Mouse (Mus musculus) 3134 (cell line): ENCODE measurements around the gene Cds2.
"Not testable (repeated sequence)": the region's sequence is repeated elsewhere in the genome, so short reads cannot be mapped to it uniquely, and the experiment has no call there.

Source experiments
- DNase-seq: peaks from one replicate; pipeline ENCODE4 v3.0.0-alpha.2; 2011; ENCODE audit warnings: low spot score; ENCODE audit not compliant: insufficient read length; ENCODE audit errors: extremely low read depth

Gene Cds2

GRCm38 (mm10) chr2:132290808-132291207, 27.9 kb downstream of the Cds2 start:
- no peak for DNase-seq

DNA sequence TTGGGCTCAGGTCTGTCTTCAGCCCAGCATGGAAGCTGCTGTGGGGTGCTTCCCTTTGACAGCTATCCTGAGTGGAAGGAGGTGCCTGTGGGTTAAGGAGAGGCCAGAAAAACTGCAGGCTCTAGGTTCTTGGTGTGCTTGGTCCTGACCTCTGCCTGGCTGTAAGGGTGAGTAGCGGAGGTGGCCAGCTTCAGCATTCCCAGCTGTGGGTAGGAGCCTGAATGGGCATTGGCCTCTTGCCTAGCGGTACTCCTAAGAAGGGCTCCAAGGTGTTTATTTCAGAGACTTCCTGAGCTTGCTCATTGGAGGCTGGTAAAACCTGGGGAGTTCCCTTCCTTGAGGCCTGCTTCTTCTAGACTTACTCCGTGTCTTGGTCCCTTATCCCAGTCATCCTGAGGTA, 28.3 kb downstream of the Cds2 start:
- DNase-seq, result no peak

DNA sequence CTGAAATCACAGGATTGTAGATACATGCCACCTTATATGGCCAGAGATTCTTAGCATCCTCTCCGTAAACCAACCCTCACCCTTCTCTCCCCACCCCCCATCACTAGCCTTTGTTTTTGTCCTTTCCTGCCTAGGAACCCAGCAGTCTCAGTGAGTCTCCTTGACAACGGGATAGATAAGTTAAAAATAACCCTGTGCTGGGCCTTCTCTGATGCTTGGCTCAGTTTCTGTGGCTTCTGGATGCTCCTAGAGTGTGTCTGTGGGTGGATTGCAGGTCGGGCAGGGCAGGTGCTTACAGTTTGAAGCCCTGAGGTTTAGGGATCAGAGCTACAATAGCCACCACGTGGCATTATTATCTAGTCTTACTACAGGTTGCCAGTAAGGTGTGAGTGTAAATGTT, 29.1 kb downstream of the Cds2 start:
- no peak for DNase-seq

- DNase-seq, result no peak
These were observed 30.9 kb downstream of the Cds2 start for GRCm38 (mm10) chr2:132293694-132294450.

DNA sequence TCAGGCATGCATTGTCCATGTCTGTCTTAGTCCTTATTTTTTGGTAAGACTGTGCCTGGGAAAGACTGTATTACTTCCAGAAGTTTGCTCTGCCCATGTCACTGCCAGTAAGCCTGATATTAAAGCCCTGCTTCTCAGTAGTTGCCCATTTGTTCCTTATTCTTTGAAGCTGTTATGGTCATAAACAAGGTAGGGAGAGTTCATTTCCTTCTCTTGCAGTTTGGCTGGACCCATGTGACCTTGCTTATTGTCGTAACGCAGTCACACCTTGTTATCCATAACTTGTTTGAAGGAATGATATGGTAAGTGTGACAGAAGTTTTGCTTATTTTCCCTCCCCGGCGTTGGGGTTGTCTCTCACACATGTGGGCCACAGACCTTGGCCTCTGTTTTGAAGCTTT, 35.3 kb downstream of the Cds2 start:
- DNase-seq, result no peak

DNA sequence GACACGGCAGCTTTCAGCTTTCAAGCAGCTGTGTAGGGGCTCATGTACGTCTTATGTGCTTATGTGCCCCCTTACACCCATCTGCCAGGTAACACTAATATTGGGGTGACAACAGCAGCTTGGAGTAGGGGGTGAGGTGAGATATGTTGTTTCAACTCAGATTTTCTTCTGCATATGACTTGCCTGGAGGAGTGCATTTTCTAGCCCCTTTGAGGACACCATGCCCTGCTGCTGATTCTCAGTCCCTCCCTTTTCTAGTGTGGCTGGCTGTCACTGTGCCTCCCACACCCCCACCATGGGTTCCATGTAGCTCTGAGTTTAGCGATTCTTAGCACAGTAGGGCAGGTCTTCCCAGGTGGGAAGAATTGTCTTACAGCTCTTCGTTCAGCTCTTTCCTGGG, 38.5 kb downstream of the Cds2 start:
- DNase-seq, result no peak

GRCm38 (mm10) chr2:132305165-132305564, 42.2 kb downstream of the Cds2 start:
- no peak for DNase-seq

GRCm38 (mm10) chr2:132305988-132306387, 43.0 kb downstream of the Cds2 start:
- DNase-seq, result no peak

GRCm38 (mm10) chr2:132307213-132307843, 44.4 kb downstream of the Cds2 start:
- no peak for DNase-seq

- no peak for DNase-seq
These were observed 45.9 kb downstream of the Cds2 start for GRCm38 (mm10) chr2:132308829-132309228.

DNA sequence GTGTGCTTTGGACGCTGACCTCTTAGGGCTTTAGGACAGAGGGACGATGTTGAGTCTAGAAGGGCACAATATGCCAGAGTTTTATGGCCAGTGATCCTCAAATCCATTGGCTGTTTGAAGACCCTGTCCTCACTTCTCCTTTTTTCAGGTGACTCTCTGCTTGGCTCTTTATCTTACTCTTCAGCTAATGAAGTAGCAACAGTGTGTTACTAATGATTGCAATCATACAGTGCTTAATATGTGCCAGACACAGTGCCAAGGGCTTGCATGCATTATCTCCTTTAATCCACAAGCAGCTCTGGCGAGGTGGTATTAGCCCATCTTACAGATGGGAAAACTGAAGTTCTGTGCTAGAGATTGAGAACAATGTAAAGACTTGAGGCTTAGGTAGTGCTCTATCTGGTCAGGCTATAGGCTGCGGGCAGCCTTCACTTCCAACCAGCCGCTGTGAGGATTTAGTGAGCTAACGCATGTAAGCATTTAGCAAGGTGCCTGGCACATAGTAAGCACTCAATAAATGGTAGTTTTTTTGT, 46.5 kb downstream of the Cds2 start:
- no peak for DNase-seq

GRCm38 (mm10) chr2:132312616-132313015, 49.7 kb downstream of the Cds2 start:
- DNase-seq, result no peak

DNA sequence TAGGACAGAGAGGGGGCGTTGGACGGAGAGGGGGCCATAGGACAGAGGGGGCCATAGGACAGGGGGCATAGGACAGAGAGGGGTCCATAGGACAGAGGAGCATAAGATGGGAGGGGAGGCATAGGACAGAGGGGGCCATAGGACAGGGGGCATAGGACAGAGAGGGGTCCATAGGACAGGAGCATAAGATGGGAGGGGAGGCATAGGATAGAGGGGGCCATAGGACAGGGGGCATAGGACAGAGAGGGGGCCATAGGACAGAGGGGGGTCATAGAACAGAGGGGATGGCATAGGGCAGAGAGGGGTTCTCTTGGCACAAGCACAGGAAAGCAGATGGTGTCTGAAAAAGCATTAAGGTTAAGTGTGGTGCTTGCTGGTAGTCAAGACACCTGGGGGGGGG, 50.6 kb downstream of the Cds2 start:
- no peak for DNase-seq

GRCm38 (mm10) chr2:132314057-132314456, 51.1 kb downstream of the Cds2 start:
- DNase-seq, result not testable (repeated sequence)

- DNase-seq, result peak; percentile 30
These were observed 53.3 kb downstream of the Cds2 start for GRCm38 (mm10) chr2:132316041-132316808.

DNA sequence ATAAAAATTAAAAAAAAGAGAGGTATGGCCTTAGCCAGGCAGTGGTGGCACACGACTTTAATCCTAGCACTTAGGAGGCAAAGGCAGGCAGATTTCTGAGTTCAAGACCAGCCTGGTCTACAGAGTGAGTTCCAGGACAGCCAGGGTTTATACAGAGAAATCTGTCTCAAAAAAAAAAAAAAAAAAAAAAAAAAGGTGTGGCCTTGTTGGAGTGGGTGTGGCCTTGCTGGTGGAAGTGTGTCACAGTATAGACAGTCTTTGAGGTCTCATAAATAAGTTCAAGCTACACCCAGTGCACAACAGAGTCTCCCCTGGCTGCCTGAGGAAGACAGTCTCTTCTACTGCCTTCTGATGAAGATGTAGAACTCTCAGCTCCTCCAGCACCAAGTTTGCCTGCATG, 54.2 kb downstream of the Cds2 start:
- DNase-seq, result no peak

GRCm38 (mm10) chr2:132320516-132320915, 57.6 kb downstream of the Cds2 start:
- no peak for DNase-seq

- peak; percentile 39 for DNase-seq
These were observed 60.6 kb downstream of the Cds2 start for GRCm38 (mm10) chr2:132323541-132323940.

GRCm38 (mm10) chr2:132337202-132337601, 74.3 kb downstream of the Cds2 start:
- DNase-seq, result no peak

- DNase-seq, result peak; percentile 29
These were observed 77.4 kb downstream of the Cds2 start for GRCm38 (mm10) chr2:132340350-132340749.

DNA sequence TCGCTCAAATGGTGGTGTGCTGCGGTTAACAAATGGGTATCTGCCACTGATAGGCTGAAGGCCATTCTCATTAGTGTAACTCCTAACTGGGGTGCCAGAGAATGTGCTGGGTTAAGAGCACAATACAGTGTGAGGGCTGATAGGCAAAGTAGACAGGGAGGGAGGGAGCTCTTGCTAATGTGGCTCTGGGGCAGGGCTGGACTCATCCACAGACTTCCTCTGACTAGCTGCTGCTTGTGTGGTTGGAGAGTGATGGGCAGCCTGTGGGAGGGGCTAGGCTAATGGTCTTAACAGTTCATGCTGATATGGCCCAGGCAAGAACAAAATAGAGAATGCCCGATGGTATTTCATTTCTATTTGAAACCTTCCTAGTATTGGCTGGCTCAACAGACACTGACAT, 78.3 kb downstream of the Cds2 start:
- DNase-seq, result no peak
